Mouse (Mus musculus) R1 (cell line): Measurements from ENCODE around the gene Atic.

Experiments
- DNase-seq: peaks from one replicate; pipeline ENCODE4 v3.0.0-alpha.2; 2018; ENCODE audit warnings: low read depth, low spot score

Atic gene

GRCm38 (mm10) chr1:71556688-71557612, at the start of gene Atic:
Gene Atic (plus strand): TSS chr1:71557150.
- DNase-seq, result peak; percentile 97

GRCm38 (mm10) chr1:71507251-71507650, 49.7 kb upstream of the Atic start:
- peak; percentile 85 for DNase-seq

- DNase-seq, result no peak
These were observed 41.9 kb upstream of the Atic start for GRCm38 (mm10) chr1:71515041-71515440.

- no peak for DNase-seq
These were observed 27.9 kb upstream of the Atic start for GRCm38 (mm10) chr1:71528808-71529648.

GRCm38 (mm10) chr1:71530779-71531178, 26.2 kb upstream of the Atic start:
- peak; percentile 50 for DNase-seq

GRCm38 (mm10) chr1:71531653-71532052, 25.3 kb upstream of the Atic start:
- DNase-seq, result peak; percentile 95

- no peak for DNase-seq
These were observed 17.3 kb upstream of the Atic start for GRCm38 (mm10) chr1:71539641-71540040.

GRCm38 (mm10) chr1:71540437-71540836, 16.5 kb upstream of the Atic start:
- DNase-seq, result no peak

GRCm38 (mm10) chr1:71550626-71551195, 6.2 kb upstream of the Atic start:
- DNase-seq, result peak; percentile 78

- no peak for DNase-seq
These were observed 3.7 kb downstream of the Atic start for GRCm38 (mm10) chr1:71560626-71561025.

- no peak for DNase-seq
These were observed 7.3 kb downstream of the Atic start for GRCm38 (mm10) chr1:71564291-71564690.

GRCm38 (mm10) chr1:71567884-71568605, 11.1 kb downstream of the Atic start:
- no peak for DNase-seq

- no peak for DNase-seq
These were observed 13.2 kb downstream of the Atic start for GRCm38 (mm10) chr1:71570116-71570515.

- no peak for DNase-seq
These were observed 19.0 kb downstream of the Atic start for GRCm38 (mm10) chr1:71575987-71576386.

GRCm38 (mm10) chr1:71576837-71577236, 19.9 kb downstream of the Atic start:
- DNase-seq, result no peak

- no peak for DNase-seq
These were observed 22.6 kb downstream of the Atic start for GRCm38 (mm10) chr1:71579526-71579925.

GRCm38 (mm10) chr1:71580408-71580807, 23.5 kb downstream of the Atic start:
- DNase-seq, result no peak

- no peak for DNase-seq
These were observed 26.4 kb downstream of the Atic start for GRCm38 (mm10) chr1:71583302-71583701.

GRCm38 (mm10) chr1:71583900-71584299, 26.9 kb downstream of the Atic start:
- DNase-seq, result no peak

GRCm38 (mm10) chr1:71586658-71587057, 29.7 kb downstream of the Atic start:
- DNase-seq, result no peak

- DNase-seq, result no peak
These were observed 33.1 kb downstream of the Atic start for GRCm38 (mm10) chr1:71590038-71590437.
